In genomic region chr5:89701241-89702007, GRCm38 (mm10) we compare ENCODE assay signal across 7 mouse cellular contexts.
A peak's percentile ranks its signal among the peaks of the same experiment; 100 is the strongest.
DNase-seq lines count a peak whose midpoint lies in the region; ATAC-seq and TF ChIP-seq lines count a peak whose summit lies in the region.

No protein-coding gene starts in this region.

- ATAC-seq in forebrain, embryonic 15.5 days (replicated peaks), result peak; percentile 94
- peak; percentile 62 for ATAC-seq in lung, postnatal 0 days

- peak; percentile 13 to 34 for DNase-seq in adrenal gland, adult 18-20 months (ENCODE audit: low spot score in 2 of 2)
- DNase-seq in adrenal gland, postnatal 10 days, result peak; percentile 76
- peak; percentile 70 to 71 for DNase-seq in kidney, postnatal 25 days
- DNase-seq in lung, postnatal 0 days (ENCODE audit: low spot score), result peak; percentile 20
- DNase-seq in thymus, postnatal 10 days (ENCODE audit: low spot score in 2 of 2), result no peak
- no peak for DNase-seq in gastrocnemius, postnatal 14 days

- H3K4me3 ChIP-seq in forebrain, embryonic 15.5 days, result no peak overlapping the region
- H3K4me3 ChIP-seq in lung, postnatal 0 days (ENCODE audit: low read depth, low read length), result no peak overlapping the region

- no peaks in the 10 kb centered on the region for H3K27me3 ChIP-seq in forebrain, embryonic 15.5 days
- no peaks in the 10 kb centered on the region for H3K27me3 ChIP-seq in lung, postnatal 0 days (replicated peaks; ENCODE audit: insufficient read depth, low read length)

- H3K9me3 ChIP-seq in forebrain, embryonic 15.5 days, result no peaks in the 10 kb centered on the region
- no peaks in the 10 kb centered on the region for H3K9me3 ChIP-seq in lung, postnatal 0 days (ENCODE audit: low read length)

- 22% methylated on average over 9 of the region's 9 CpGs for WGBS in forebrain, embryonic 15.5 days
- WGBS in lung, postnatal 0 days, result 45% methylated on average over 9 of the region's 9 CpGs

- no peaks in the 10 kb centered on the region for H3K36me3 ChIP-seq in forebrain, embryonic 15.5 days
- no peaks in the 10 kb centered on the region for H3K36me3 ChIP-seq in lung, postnatal 0 days (ENCODE audit: insufficient read depth, low read length)

- H3K4me2 ChIP-seq in forebrain, embryonic 15.5 days (replicated peaks), result 0 out of 2 replicates have a peak overlapping the region, but pooled peaks have one; percentile 10
- H3K4me2 ChIP-seq in lung, postnatal 0 days (replicated peaks; ENCODE audit: low read depth, low read length), result no peak overlapping the region

- no peak overlapping the region for H3K9ac ChIP-seq in forebrain, embryonic 15.5 days (replicated peaks)
- H3K9ac ChIP-seq in lung, postnatal 0 days (replicated peaks; ENCODE audit: low read depth), result no peak overlapping the region

- H3K4me1 ChIP-seq in forebrain, embryonic 15.5 days, result peaks cover 35% of the 10 kb centered on the region
- H3K4me1 ChIP-seq in lung, postnatal 0 days (ENCODE audit: insufficient read depth, low read depth, low read length), result no peaks in the 10 kb centered on the region

- peak overlapping the region; percentile 62 for H3K27ac ChIP-seq in forebrain, embryonic 15.5 days (replicated peaks)
- H3K27ac ChIP-seq in lung, postnatal 0 days (ENCODE audit: low read length), result no peak overlapping the region

- no peak for TF ChIP-seq CTCF in lung, postnatal 0 days (IDR thresholded peaks at IDR 0.05)

- intact Hi-C loops in gastrocnemius, postnatal 14 days (cut with DNase I; ENCODE audit: low total_unique reads), result no loop called here

- TF ChIP-seq EP300 in lung, postnatal 0 days (IDR thresholded peaks at IDR 0.05), result no peak

Comparison
In these comparisons a context has a peak if more than half of its experiments do, and no peak if none do; other contexts are left out.
1. DNase-seq: peak in adrenal gland, adult 18-20 months (2 of 2), adrenal gland, postnatal 10 days (single experiment), kidney, postnatal 25 days (2 of 2) and lung, postnatal 0 days (single experiment); none in thymus, postnatal 10 days (0 of 2) and gastrocnemius, postnatal 14 days (single experiment).